Mouse (Mus musculus) hindbrain, embryonic 13.5 days (tissue): ENCODE results near the gene Aak1. TPM values are rescaled to one million over a fixed set of nuclear protein-coding genes. Genes with fewer than 3 reads are reported as not detected.
A peak's percentile ranks its signal among the peaks of the same experiment; 100 is the strongest.

Experiments
- ATAC-seq: fragments of 200-750 bp; cut with Nextera tagmentation; 2 replicates; pipeline ENCODE4 v1.8.0; 2017; ENCODE audit warnings: moderate TSS enrichment; ENCODE audit not compliant: low FRiP score
- H3K27ac ChIP-seq: fragments of 300-500 bp; sonication (generic); 2 replicates; pipeline ENCODE4 v1.5.1; 2015; ENCODE audit warnings: inconsistent platforms, mild to moderate bottlenecking, moderate library complexity
- H3K27me3 ChIP-seq: fragments of 300-500 bp; sonication (generic); 2 replicates; pipeline ENCODE4 v1.6.1; 2015; ENCODE audit warnings: mild to moderate bottlenecking, inconsistent platforms
- H3K36me3 ChIP-seq: fragments of 300-500 bp; sonication (generic); 2 replicates; pipeline ENCODE4 v1.6.1; 2015; ENCODE audit warnings: mild to moderate bottlenecking, inconsistent platforms
- H3K4me1 ChIP-seq: fragments of 300-500 bp; sonication (generic); replicated peaks from 2 replicates; pipeline ENCODE4 v1.6.1; 2015; ENCODE audit warnings: inconsistent platforms
- H3K4me2 ChIP-seq: fragments of 300-500 bp; sonication (generic); 2 replicates; pipeline ENCODE4 v1.6.1; 2015; ENCODE audit warnings: inconsistent platforms, mild to moderate bottlenecking, moderate library complexity
- H3K4me3 ChIP-seq: fragments of 300-500 bp; sonication (generic); 2 replicates; pipeline ENCODE4 v1.5.1; 2015; ENCODE audit warnings: mild to moderate bottlenecking, inconsistent platforms
- H3K9ac ChIP-seq: fragments of 300-500 bp; sonication (generic); 2 replicates; pipeline ENCODE4 v1.6.1; 2015; ENCODE audit warnings: mild to moderate bottlenecking, inconsistent platforms
- H3K9me3 ChIP-seq: fragments of 300-500 bp; sonication (generic); 2 replicates; pipeline ENCODE4 v1.6.1; 2016; ENCODE audit warnings: inconsistent platforms
- WGBS: fragments of 180-500 bp; shearing (Covaris S2); methylation state at CpG from one replicate; pipeline ENCODE4 v1.1.7; 2015; 5-methylcytosine and 5-hydroxymethylcytosine counted together
- polyA plus RNA-seq: library from polyadenylated mRNA; unstranded; fragments of >200 nt; fragmentation: Nextera tagmentation; extraction: Ambion mirVana; gene quantifications from 2 replicates; pipeline ENCODE4 v1.2.1, GENCODE M21; 2015

Gene Aak1
- polyA plus RNA-seq: 34.5 and 36.5 TPM in 2 replicates

DNA sequence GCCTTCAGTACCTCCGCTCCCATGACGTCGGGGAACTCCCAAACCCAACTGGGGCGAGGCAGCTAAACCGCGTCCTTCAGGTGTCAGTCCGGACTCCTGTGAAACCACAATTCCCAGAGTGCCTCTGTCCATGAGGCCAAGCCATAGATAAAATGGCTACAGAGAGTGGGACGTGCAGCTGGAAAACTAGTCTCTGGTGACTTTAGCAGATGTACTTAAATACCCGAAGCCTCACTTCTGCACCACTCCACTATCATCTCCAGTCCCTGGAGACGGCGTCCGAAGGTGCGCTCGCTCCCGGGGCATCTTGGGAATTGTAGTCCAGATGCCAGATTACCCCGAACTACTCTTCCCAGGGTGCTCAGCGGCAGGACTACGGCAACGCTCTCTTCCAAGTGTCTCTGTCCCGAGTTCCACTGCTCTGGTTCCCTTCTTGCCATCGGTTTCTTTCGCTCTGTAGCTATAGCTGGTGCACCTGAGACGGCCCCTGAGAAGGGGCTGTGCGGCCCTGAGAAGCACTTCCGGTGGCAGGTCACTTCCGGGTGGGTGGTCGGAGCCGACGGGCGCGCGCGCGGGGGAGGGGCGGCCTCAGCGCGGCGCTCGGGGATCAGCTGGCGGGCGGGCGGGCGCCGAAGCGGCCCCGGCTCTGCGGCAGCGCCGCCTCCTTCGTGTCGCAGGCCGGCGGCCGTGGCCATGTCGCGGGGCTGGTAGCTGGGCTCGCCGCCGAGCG is at the start of gene Aak1:
Gene Aak1, plus strand, starts transcription at position 603 of the 730 bp plus-strand sequence.
- peaks cover 50% of the 10 kb centered on the region for H3K4me1 ChIP-seq
- peak within 1 kb of the TSS; percentile 85 for H3K4me3 ChIP-seq
- H3K9ac ChIP-seq: peak within 1 kb of the TSS; percentile 94
- H3K27me3 ChIP-seq: no peaks in the 10 kb centered on the region
- no peaks in the 10 kb centered on the region; the same call in 1 of the 2 replicates for H3K36me3 ChIP-seq
- H3K4me2 ChIP-seq: peak within 1 kb of the TSS; percentile 92
- H3K27ac ChIP-seq: peak within 1 kb of the TSS; percentile 98
- peak; percentile 92 for ATAC-seq
- no peaks in the 10 kb centered on the region for H3K9me3 ChIP-seq
- under 1% methylated on average over 60 of the region's 60 CpGs for WGBS

DNA sequence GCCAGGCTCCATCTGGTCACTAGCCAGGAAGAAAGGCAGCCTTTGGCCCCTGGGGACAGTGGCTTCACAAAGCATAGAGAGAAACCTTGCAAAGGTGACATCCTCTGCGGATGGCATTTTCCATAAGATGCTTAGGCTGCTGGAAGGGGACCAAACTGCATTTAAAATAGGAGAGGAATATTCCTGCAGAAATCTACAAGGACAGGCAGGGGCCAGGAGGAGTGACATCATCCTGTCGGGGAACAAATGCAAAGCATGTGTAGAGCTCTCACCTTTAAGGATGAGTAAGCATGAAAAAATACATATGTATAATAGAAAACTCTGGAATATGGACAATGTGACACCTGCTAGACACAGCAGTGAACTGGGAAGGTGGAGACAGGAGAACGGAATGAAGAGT is 48.9 kb upstream of the Aak1 start:
- ATAC-seq: no peak
- H3K9me3 ChIP-seq: no peaks in the 10 kb centered on the region
- H3K4me3 ChIP-seq: no peak overlapping the region
- H3K4me2 ChIP-seq: no peak overlapping the region
- H3K9ac ChIP-seq: no peak overlapping the region
- H3K4me1 ChIP-seq: no peaks in the 10 kb centered on the region
- H3K27ac ChIP-seq: no peak overlapping the region
- H3K27me3 ChIP-seq: 0 out of 2 replicates have a peak, but pooled peaks cover 3% of the 10 kb centered on the region
- H3K36me3 ChIP-seq: no peaks in the 10 kb centered on the region
- 90% methylated on average over 3 of the region's 3 CpGs for WGBS

DNA sequence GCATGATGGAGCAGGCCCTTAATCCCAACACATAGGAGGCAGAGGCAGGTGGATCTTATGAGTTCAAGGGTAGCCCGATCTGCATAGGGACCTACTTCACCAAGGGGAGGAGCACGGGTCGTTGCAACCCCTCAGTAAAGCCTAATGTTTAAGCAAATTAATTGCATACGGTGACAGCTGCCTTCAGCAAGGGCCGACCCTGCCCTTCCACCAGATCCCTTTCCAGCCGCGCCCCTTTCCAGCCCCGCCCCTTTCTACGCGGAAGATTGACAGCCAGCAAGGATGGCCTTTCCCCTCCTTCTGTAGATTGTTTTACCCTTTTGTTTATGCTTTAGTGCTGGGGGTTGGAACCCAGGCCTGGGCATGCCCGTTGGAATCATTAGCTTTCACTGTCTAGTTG is 47.9 kb upstream of the Aak1 start:
- Histone ChIP-seq H3K36me3 (no peaks in the 10 kb centered on the region), H3K4me3 (no peak overlapping the region), H3K9ac (no peak overlapping the region), H3K9me3 (no peaks in the 10 kb centered on the region), H3K27me3 (no peaks in the 10 kb centered on the region), H3K4me2 (no peak overlapping the region), H3K27ac (no peak overlapping the region), H3K4me1 (no peaks in the 10 kb centered on the region)
- ATAC-seq: no peak
- 41% methylated on average over 11 of the region's 11 CpGs for WGBS

DNA sequence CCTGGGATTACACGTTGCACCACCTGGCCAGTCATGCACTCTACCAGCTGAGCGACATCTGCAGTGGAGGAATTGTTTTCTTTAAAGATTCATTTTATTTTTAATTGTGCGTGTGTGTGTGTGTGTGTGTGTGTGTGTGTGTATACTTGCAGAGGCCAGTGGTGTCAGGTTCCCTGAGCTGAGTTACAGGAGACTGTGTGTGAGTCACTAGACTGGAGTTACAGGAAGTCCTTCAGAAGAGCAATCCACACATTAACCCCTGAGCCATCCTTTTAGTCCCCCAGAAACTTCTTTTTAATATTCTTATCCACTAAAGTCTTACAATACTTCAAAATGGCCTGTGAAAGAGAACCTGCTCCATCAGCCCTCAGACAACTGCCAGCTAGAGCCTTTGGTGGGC is 44.7 kb upstream of the Aak1 start:
- no peaks in the 10 kb centered on the region for H3K36me3 ChIP-seq
- no peak overlapping the region for H3K4me2 ChIP-seq
- H3K4me1 ChIP-seq: peaks cover 3% of the 10 kb centered on the region; the same call in 1 of the 2 replicates
- ATAC-seq: no peak
- no peak overlapping the region for H3K4me3 ChIP-seq
- WGBS: 82% methylated on average over 3 of the region's 3 CpGs
- no peak overlapping the region for H3K9ac ChIP-seq
- H3K9me3 ChIP-seq: no peaks in the 10 kb centered on the region
- no peaks in the 10 kb centered on the region for H3K27me3 ChIP-seq
- no peak overlapping the region for H3K27ac ChIP-seq

DNA sequence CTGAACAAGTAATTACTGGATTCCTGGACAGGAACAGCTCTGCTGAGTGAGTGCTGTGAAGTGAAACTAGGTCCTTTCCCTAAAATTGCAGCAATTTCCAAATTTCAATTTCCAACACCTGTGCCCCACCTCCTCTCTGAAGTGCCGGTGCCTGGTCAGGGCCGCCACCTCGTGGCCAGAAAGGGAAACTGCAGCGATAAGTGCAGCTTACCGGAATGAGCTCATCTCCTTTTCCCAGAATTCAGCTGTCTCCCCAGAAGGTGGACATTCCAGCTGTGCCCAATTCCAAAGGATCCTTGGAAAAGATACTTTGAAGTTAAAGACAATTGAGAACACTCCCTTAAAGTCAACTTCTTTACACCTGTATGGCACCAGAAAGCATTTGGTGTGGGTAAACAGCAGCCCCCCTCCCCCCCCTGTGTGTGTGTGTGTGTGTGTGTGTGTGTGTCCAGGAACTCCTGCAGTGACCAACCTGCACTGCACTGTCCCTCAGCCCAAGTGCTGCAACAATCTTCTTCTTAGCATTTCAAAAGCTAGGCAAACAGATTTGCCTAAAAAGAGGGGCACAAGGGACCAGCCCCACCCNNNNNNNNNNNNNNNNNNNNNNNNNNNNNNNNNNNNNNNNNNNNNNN is 42.7 kb upstream of the Aak1 start:
- Histone ChIP-seq H3K9ac (no peak overlapping the region), H3K9me3 (no peaks in the 10 kb centered on the region), H3K27ac (no peak overlapping the region), H3K27me3 (no peaks in the 10 kb centered on the region), H3K4me3 (no peak overlapping the region), H3K4me1 (peaks cover 9% of the 10 kb centered on the region; the same call in 1 of the 2 replicates), H3K4me2 (no peak overlapping the region), H3K36me3 (no peaks in the 10 kb centered on the region)
- 2% methylated on average over 5 of the region's 5 CpGs for WGBS
- no peak for ATAC-seq

DNA sequence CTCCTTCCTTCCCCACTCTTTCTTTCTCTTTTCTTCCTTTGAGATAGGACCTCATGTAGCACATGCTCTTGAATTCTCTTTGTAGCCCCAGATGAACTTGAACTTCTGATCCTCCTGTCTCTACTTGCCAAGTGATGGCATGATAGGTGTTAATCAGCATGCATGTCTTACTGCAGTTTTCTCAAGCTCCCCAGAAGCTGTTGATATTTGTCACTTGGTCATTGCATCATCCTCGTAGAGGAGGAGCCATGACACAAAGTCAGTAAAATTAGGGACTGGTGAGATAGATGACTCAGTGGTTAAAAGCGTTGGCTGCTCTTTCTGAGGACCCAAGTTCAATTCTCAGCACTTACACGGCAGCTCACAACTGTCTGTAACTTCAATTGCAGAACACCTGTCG is 36.4 kb upstream of the Aak1 start:
- ATAC-seq: no peak
- no peak overlapping the region for H3K4me2 ChIP-seq
- peaks cover 21% of the 10 kb centered on the region for H3K4me1 ChIP-seq
- H3K27ac ChIP-seq: no peak overlapping the region
- H3K36me3 ChIP-seq: no peaks in the 10 kb centered on the region
- H3K9me3 ChIP-seq: no peaks in the 10 kb centered on the region
- no peak overlapping the region for H3K4me3 ChIP-seq
- no peak overlapping the region for H3K9ac ChIP-seq
- WGBS: 63% methylated on average over 4 of the region's 4 CpGs
- H3K27me3 ChIP-seq: no peaks in the 10 kb centered on the region

DNA sequence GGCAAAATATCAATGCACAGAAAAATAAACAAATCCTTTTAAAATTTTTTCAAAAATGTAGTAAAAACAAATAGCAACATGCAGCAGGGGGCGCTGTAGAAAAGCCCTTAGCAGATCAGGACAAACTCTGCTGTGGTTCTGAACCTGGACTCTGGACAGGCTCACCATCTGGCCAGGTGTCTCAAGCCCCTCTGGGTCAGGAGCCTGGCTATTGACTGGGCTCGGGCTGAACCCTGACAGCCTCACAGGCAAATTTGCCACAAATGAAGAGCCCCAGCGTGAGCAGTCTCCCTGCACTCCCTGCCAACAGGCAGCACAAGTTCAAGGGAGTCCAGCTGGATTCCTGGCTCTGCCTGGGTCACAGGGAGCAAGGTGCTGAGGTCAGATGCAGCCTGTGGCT is 36.0 kb upstream of the Aak1 start:
- WGBS: 25% methylated on average over 3 of the region's 3 CpGs
- no peak overlapping the region for H3K27ac ChIP-seq
- no peaks in the 10 kb centered on the region for H3K27me3 ChIP-seq
- no peak overlapping the region for H3K4me3 ChIP-seq
- no peak overlapping the region for H3K9ac ChIP-seq
- H3K4me2 ChIP-seq: no peak overlapping the region
- H3K9me3 ChIP-seq: no peaks in the 10 kb centered on the region
- H3K36me3 ChIP-seq: no peaks in the 10 kb centered on the region
- no peak for ATAC-seq
- peaks cover 21% of the 10 kb centered on the region for H3K4me1 ChIP-seq

DNA sequence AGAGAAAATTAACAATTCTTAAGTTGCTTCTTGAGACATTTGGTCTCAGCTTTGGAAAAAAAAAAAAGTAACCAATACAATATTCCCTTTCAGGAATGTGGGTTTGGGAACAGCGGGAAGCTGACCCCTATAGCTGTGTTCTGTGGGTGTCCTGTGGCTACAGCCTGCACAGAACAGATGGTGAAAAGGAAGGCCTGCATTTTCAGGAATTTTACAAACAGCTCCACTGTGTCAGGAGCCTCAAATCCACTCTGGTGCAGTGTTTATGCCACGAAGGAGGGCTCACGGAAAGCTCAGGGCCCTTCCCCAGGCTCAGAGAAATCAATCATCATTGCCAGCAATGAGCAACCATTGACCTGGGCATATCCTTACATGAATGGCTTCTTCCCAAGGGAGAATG is 34.4 kb upstream of the Aak1 start:
- Histone ChIP-seq H3K9me3 (no peaks in the 10 kb centered on the region), H3K27me3 (no peaks in the 10 kb centered on the region), H3K4me3 (no peak overlapping the region), H3K27ac (no peak overlapping the region), H3K9ac (peak overlapping the region; percentile 43; the same call in 1 of the 2 replicates), H3K36me3 (no peaks in the 10 kb centered on the region), H3K4me1 (peaks cover 15% of the 10 kb centered on the region), H3K4me2 (peak overlapping the region; percentile 35)
- WGBS: 33% methylated on average over 3 of the region's 3 CpGs
- no peak for ATAC-seq

DNA sequence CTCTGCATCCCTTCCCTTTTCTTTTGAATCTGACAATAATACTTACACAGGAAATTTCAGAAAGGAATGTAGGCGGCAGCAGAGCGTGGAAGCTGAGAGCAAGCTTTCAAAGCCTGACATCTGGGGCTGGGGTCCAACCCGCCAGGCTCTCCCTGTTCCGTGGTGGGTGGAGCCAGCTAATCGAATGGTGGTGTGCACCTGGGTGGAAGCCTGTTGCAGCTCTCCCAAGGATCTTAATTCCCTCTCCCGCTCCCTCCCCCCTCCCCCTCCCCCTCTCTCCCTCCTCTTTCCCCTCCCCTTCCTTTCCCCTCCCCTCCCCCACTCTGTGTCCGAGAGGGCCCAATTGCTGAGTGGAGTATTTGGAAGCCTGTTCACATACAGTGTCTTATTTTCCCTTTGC is 33.9 kb upstream of the Aak1 start:
- Histone ChIP-seq H3K9me3 (no peaks in the 10 kb centered on the region), H3K27me3 (no peaks in the 10 kb centered on the region), H3K4me1 (peaks cover 11% of the 10 kb centered on the region), H3K36me3 (no peaks in the 10 kb centered on the region), H3K4me3 (no peak overlapping the region), H3K27ac (no peak overlapping the region), H3K4me2 (peak overlapping the region; percentile 35), H3K9ac (peak overlapping the region; percentile 43; the same call in 1 of the 2 replicates)
- ATAC-seq: no peak
- WGBS: 5% methylated on average over 7 of the region's 7 CpGs

DNA sequence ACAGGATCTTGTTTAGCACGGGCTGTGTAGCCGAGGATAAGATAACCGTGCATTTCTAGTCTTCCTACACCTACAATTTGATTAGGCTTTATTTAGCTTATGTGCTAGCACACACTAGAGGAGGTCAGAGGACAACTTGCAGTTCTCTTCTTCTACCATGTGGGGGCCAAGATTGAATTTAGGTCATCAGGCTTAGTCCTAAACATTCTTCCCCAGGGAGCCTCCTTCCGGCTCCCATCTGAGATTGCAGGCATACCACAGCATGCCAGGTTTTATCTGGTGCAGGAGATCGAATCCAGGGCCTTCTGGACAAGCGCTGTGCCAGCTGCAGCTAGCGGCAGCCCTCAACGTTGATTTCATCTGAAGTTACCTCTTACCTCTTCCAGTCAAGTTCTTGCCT is 32.7 kb upstream of the Aak1 start:
- Histone ChIP-seq H3K9me3 (no peaks in the 10 kb centered on the region), H3K27me3 (no peaks in the 10 kb centered on the region), H3K4me1 (peaks cover 11% of the 10 kb centered on the region), H3K36me3 (no peaks in the 10 kb centered on the region), H3K4me2 (no peak overlapping the region), H3K9ac (no peak overlapping the region), H3K27ac (no peak overlapping the region), H3K4me3 (no peak overlapping the region)
- WGBS: 29% methylated on average over 8 of the region's 8 CpGs
- no peak for ATAC-seq

DNA sequence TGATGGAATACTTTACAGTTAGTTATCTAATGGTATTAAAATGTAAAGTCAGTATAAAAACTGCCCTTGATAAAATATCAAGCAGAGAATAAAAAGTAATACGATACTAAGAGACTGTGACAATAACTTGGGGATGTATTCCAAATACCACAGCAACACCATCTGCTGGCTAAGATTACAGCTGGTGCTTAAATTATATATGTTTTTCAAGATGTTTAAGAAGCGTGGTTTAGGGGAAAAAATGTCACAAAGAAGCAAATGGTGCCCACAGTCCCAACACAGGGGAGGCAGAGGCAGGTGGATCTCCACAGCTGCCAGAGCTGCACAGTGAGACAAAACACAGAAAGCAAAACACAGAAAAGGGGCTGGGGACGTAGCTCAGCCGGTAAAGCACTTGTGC is 30.4 kb upstream of the Aak1 start:
- Histone ChIP-seq H3K27me3 (peaks cover 13% of the 10 kb centered on the region), H3K36me3 (no peaks in the 10 kb centered on the region)

DNA sequence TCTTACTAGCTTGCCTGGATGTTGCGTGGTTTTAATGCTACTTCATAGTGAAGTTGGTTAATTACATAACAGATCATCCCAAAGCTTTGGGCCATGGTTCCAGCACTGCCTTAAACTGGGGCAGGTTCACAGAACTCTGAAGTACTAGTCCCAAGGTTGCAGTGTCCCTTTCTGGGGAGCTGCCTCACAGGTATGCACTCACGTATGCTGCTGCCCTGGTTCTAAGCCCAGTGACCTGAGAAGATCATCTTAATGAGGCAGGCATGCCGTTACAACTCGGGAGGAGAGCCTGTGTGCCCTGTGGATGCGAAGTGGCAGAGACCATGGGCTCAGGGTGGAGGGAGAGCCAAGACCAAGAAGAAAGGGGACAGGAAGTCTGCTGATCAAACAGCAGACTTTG is 29.4 kb upstream of the Aak1 start:
- Histone ChIP-seq H3K36me3 (no peaks in the 10 kb centered on the region), H3K27me3 (peaks cover 13% of the 10 kb centered on the region), H3K9ac (no peak overlapping the region), H3K9me3 (no peaks in the 10 kb centered on the region), H3K27ac (no peak overlapping the region), H3K4me3 (no peak overlapping the region), H3K4me2 (no peak overlapping the region), H3K4me1 (peaks cover 18% of the 10 kb centered on the region)
- ATAC-seq: no peak
- WGBS: 87% methylated on average over 5 of the region's 5 CpGs

More for the DNA sequence above, 30.4 kb upstream of the Aak1 start:
- Histone ChIP-seq H3K4me1 (peaks cover 20% of the 10 kb centered on the region), H3K9ac (no peak overlapping the region), H3K27ac (no peak overlapping the region), H3K4me3 (no peak overlapping the region), H3K9me3 (no peaks in the 10 kb centered on the region), H3K4me2 (no peak overlapping the region)
- ATAC-seq: no peak
- WGBS: 72% methylated on average over 4 of the region's 4 CpGs

DNA sequence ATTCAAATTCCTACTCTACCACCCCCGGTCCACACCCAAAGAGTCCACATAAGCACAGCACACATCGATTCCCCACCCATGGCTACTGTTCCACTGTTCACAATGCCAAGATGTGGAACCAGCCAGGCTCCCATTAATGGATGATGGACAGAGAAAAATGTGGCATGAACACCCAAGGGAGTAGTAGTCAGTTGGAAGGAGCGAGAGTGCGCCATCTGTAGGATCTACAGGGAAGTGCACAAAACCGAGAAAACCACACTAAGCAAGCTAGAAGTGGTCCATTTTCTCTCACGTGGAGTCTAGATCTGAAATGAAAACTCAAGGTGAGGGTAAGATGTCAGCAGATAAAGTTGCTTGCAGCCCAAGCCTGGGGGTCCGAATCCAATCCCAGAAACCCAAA is 28.6 kb upstream of the Aak1 start:
- Histone ChIP-seq H3K4me1 (peaks cover 11% of the 10 kb centered on the region), H3K36me3 (no peaks in the 10 kb centered on the region), H3K27ac (no peak overlapping the region), H3K9me3 (no peaks in the 10 kb centered on the region), H3K4me2 (no peak overlapping the region), H3K4me3 (no peak overlapping the region), H3K9ac (no peak overlapping the region), H3K27me3 (peaks cover 13% of the 10 kb centered on the region)
- 66% methylated on average over 7 of the region's 7 CpGs for WGBS
- no peak for ATAC-seq
